Mouse (Mus musculus) lung, adult 2 months (tissue): ENCODE results near the gene Gpr26. TPM values are rescaled to one million over a fixed set of nuclear protein-coding genes. Genes with fewer than 3 reads are reported as not detected.

Experiments
- DNase-seq: peaks from one replicate; pipeline ENCODE4 v3.0.0; 2022
- H3K4me1 ChIP-seq: fragments of 200-500 bp; 2 replicates; pipeline ENCODE4 v1.6.1; 2011; ENCODE audit warnings: low read length; ENCODE audit not compliant: control insufficient read depth, insufficient read depth
- H3K4me3 ChIP-seq: fragments of 200-500 bp; replicated peaks from 2 replicates; pipeline ENCODE3; 2011; ENCODE audit warnings: low read depth, mild to moderate bottlenecking, control low read depth, low read length; ENCODE audit errors: extremely low read depth
- CTCF ChIP-seq: fragments of 200-500 bp; IDR thresholded peaks from 2 replicates; pipeline ENCODE4 v1.5.1; 2011; ENCODE audit warnings: mild to moderate bottlenecking, low read length, control low read depth; ENCODE audit not compliant: insufficient read depth
- POLR2A ChIP-seq: fragments of 200-500 bp; IDR thresholded peaks from 2 replicates; pipeline ENCODE4 v1.6.1; 2011; ENCODE audit warnings: low read depth, mild to moderate bottlenecking, control low read depth, low read length, borderline replicate concordance; ENCODE audit errors: extremely low read depth
- WGBS: fragments of 180-500 bp; shearing (Covaris S2); methylation state at CpG from one replicate; pipeline ENCODE4 v1.1.7; 2018; 5-methylcytosine and 5-hydroxymethylcytosine counted together
- polyA plus RNA-seq: library from polyadenylated mRNA; depleted of rRNA; stranded (reverse); fragments of >200 nt; gene quantifications from 2 replicates; pipeline ENCODE4 v1.2.3, GENCODE M21; 2012

Gpr26 gene
- polyA plus RNA-seq, 1 experiment, result not detected

DNA sequence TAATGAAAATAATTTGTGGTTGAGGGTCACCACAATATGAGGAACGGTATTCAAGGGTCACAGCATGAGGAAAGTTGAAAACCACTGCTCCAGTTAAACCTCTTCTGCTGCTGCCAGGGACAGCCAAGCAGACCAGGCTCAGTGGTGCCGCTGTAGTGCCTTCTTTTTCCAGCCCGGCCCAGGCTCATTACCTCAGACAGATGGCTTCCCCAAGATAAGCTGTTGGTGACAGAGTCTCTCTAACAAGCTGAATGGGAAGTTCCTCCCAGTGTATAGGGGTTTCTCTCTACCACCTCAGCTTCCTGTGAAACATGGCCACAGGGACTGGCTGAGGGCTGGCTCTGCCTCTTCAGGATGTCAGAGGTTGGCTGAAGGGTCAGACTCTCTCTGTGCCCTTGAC is 4.0 kb downstream of the Gpr26 start:
- whole genome bisulfite sequencing, result 26% methylated on average over 3 of the region's 3 CpGs
- TF ChIP-seq CTCF, result no peak
- no peak for TF ChIP-seq POLR2A

DNA sequence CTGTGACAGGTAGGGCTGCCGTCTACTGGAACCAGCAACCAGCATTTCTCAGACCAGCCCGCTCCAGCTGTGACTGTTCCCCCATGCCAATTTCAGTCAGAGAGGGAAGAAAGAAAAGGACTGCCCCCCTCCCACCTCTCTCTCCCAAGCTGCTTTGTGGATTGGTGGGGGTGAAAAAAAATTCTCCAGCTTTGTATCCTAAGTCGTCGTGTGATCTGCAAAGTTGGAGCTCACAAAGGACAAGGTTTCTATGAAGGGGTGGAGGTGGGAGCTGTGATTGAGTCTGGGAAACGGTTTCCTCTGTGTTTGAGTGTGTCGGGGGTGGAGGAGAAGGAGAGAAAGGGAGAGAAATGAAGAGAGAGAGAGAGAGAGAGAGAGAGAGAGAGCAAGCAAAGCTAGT is 9.6 kb downstream of the Gpr26 start:
- WGBS, result 58% methylated on average over 6 of the region's 6 CpGs
- Histone ChIP-seq H3K4me1 (no peaks in the 10 kb centered on the region), H3K4me3 (no peak overlapping the region)
- no peak for TF ChIP-seq CTCF
- no peak for TF ChIP-seq POLR2A
- DNase-seq, result no peak

More for the DNA sequence above, 4.0 kb downstream of the Gpr26 start:
- H3K4me3 ChIP-seq, result no peak overlapping the region
- DNase-seq, result no peak
- H3K4me1 ChIP-seq, result no peaks in the 10 kb centered on the region

DNA sequence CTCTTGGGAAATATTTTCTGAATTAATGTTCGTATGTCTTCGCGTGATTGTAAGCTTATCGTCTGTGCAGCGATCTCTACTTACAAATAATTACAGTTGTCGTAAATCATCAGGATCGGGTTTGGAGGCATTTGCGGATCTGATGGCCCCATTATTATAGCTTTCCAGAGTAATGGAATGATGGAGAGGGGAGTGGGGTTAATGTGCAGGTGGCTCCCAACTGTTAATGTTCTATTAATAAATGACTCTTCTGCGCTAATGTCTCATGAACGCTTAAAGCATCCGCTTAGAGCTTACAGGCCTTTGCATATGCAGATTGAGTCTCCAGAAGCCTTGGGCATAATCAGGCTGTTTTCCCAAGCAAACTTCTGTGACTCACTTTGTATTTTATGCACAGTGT is 12.3 kb downstream of the Gpr26 start:
- DNase-seq, result no peak
- TF ChIP-seq CTCF (no peak), POLR2A (no peak)
- Histone ChIP-seq H3K4me3 (no peak overlapping the region), H3K4me1 (no peaks in the 10 kb centered on the region)
- WGBS, result 85% methylated on average over 11 of the region's 11 CpGs

DNA sequence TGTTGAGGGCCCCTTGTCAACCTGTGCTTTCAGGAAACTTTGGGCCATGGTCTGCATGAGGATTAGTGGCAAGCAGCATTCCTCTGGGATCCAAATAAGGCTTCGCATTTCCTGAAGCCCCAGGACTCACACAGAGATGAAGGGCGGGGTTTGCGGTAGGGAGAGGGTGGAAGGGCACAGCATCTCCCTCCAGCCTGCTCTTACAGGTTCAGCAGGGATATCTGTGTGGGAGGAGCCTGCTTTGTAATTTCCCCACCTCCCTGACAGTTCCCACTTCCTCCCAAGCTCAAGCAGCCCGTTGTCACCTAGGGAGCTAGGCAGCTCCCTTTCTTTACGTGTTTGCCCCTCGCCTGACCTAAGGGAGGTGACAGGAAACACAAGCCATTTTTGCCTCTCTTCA is 22.8 kb downstream of the Gpr26 start:
- DNase-seq, result no peak
- TF ChIP-seq CTCF, result no peak
- TF ChIP-seq POLR2A, result no peak
- H3K4me1 ChIP-seq, result no peaks in the 10 kb centered on the region
- WGBS, result 18% methylated on average over 6 of the region's 6 CpGs
- no peak overlapping the region for H3K4me3 ChIP-seq

DNA sequence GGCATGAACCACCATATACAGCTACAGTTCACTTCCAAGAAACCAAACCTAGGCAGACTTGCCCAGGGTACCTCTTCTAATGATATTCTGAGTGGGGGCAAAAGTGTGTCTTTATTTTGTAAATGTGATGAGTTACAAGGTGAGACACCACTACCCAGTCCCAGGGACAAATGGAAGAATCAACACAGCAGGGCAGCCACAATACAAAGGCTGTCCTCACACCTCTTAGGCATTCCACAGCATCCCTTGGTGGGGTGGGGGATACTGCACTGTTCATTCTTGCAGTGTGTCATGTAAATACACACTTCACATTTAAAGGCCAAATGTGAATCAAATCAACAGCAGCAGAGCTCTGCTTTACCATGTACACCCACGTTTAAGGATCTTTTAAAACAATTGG is 26.0 kb downstream of the Gpr26 start:
- TF ChIP-seq POLR2A, result no peak
- TF ChIP-seq CTCF, result no peak
- Histone ChIP-seq H3K4me3 (no peak overlapping the region), H3K4me1 (no peaks in the 10 kb centered on the region)
- no peak for DNase-seq
- WGBS, result 44% methylated on average over 1 of the region's 1 CpGs

DNA sequence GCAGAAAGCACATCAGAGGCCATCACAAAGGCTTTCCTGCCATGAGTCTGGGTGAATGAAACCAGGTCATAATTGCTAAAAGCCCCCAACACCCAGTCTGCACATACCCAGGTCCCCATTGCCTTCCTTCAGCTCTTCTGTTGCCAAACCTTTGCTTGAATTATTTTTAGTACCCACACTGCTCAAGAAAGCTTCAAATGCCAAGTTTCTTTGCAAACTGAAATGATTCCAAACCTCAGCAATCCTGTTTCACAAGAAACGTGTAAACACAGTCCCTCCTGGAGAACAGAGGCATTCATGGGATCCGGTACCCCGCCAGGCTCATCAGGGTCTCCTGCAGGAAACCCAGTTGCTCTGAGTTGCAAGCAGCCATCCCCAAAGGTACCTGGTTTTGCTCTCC is 26.6 kb downstream of the Gpr26 start:
- no peak overlapping the region for H3K4me3 ChIP-seq
- DNase-seq, result no peak
- TF ChIP-seq POLR2A, result no peak
- no peak for TF ChIP-seq CTCF
- H3K4me1 ChIP-seq, result no peaks in the 10 kb centered on the region
- 70% methylated on average over 3 of the region's 3 CpGs for WGBS

DNA sequence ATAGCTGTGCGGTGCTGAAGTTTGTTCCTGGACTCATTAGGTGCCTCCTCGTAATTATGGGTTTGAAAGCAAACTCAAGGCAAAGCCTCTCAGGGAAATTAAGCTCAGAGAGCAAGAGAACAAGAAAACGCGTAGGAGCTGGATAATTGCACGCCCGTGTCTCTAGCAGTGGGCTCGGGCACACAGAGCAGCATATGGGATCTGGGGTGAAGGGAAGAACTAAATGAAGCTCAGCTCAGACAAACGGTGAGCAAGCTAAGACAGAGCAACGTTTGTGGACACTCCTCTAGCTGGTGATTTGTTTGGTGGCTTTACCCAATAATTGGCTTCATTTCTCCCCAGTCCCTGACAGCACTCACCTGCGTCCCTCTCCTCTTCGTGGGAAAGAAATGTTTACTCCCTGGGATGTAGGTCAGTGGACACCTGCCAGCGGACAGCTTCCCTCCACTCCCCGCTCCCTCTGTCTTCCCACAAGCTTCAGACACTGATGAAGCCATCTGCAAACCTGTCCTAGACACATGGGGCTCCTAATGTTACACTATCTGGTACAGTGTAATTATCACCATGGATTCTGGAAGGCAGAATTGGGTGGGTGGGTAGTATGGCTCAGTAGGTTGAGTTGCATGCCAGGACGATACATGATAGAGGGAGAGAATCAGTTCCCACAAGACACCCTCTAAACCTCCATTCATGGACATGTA is 39.9 kb downstream of the Gpr26 start:
- DNase-seq, result no peak
- Histone ChIP-seq H3K4me1 (no peaks in the 10 kb centered on the region), H3K4me3 (no peak overlapping the region)
- WGBS, result 77% methylated on average over 14 of the region's 14 CpGs
- no peak for TF ChIP-seq POLR2A
- no peak for TF ChIP-seq CTCF

DNA sequence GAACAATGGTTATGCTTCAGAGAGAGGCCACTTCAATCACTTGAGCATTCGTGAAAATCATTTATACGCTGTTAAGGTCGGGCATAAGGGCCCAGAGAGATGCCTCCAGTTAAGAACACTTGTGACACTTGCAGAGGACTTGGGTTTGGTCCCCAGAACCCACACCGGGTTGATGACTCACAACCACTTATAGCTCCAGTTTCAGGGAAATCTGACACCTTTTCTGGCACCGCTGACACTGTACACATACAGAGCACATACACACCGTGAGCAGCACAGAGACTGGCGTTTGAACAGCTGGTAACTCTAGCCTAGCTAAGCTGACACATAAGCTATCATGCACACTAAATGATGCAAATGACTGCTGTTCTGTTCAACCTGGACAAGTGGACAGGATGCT is 42.7 kb downstream of the Gpr26 start:
- WGBS, result 58% methylated on average over 7 of the region's 7 CpGs
- no peak for DNase-seq
- no peaks in the 10 kb centered on the region for H3K4me1 ChIP-seq
- no peak overlapping the region for H3K4me3 ChIP-seq
- TF ChIP-seq CTCF, result no peak
- TF ChIP-seq POLR2A, result no peak

DNA sequence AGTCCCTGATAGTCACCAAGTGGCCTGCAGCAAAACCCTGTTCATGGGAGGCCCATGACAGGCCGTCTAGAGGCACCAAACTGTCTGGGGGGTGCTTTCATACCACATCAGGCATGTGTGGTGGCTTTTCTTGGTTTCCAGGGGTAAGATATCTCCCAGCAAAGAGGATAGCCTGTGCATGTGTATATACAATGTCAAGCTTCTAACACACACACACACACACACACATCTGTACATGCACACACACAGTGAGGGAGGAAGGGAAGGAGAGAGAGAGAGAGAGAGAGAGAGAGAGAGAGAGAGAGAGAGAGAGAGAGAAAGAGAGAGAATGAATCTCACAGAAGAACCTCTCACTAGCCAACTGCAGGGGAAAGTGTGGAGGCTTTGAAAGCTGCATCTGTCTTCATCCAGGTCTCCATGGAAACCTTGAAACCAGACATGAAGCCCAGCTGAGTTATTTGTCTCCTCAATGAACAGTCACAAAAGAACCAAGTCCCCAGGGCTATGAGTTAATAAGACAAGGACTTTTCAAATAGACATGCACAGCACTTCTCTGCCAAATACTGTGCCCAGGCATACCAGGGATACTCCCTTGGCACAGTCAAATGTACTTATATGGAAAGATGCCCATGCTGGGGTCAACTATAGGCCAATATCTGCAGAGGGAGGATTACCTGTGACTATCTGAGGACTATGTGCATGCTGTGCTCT is 46.9 kb downstream of the Gpr26 start:
- no peaks in the 10 kb centered on the region for H3K4me1 ChIP-seq
- no peak overlapping the region for H3K4me3 ChIP-seq
- TF ChIP-seq POLR2A (no peak), CTCF (no peak)
- 22% methylated on average over 1 of the region's 1 CpGs for WGBS
- no peak for DNase-seq

DNA sequence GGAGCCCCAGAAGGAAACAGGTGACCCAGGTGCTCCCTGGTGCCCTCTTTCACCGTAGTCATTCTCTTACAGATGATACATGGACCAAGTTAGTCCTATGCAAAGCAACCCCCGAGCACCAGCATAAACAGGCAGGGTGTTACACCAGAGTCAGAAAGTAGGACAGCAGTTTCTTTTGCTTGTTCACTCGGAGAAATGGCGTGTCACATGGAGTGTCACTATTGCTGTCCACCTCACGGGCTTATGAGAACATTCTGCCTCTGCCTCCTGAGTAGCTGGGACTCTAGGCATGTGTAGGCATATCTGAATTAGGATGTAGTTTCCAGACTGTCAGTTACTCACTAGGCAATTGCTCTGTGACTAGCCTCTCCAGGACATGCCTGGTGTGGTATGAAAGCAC is 47.7 kb downstream of the Gpr26 start:
- WGBS, result 71% methylated on average over 5 of the region's 5 CpGs
- Histone ChIP-seq H3K4me1 (no peaks in the 10 kb centered on the region), H3K4me3 (no peak overlapping the region)
- no peak for DNase-seq
- TF ChIP-seq POLR2A (no peak), CTCF (no peak)
